Mouse (Mus musculus) neural tube, embryonic 10.5 days (tissue): ENCODE measurements around the gene Senp3.
"Not testable (repeated sequence)": the region's sequence is repeated elsewhere in the genome, so short reads cannot be mapped to it uniquely, and the experiment has no call there.

Experiments used
- DNase-seq: peaks from one replicate; pipeline ENCODE4 v3.0.0-alpha.2; 2017; ENCODE audit warnings: low spot score; ENCODE audit errors: extremely low spot score

The Senp3 gene

DNA sequence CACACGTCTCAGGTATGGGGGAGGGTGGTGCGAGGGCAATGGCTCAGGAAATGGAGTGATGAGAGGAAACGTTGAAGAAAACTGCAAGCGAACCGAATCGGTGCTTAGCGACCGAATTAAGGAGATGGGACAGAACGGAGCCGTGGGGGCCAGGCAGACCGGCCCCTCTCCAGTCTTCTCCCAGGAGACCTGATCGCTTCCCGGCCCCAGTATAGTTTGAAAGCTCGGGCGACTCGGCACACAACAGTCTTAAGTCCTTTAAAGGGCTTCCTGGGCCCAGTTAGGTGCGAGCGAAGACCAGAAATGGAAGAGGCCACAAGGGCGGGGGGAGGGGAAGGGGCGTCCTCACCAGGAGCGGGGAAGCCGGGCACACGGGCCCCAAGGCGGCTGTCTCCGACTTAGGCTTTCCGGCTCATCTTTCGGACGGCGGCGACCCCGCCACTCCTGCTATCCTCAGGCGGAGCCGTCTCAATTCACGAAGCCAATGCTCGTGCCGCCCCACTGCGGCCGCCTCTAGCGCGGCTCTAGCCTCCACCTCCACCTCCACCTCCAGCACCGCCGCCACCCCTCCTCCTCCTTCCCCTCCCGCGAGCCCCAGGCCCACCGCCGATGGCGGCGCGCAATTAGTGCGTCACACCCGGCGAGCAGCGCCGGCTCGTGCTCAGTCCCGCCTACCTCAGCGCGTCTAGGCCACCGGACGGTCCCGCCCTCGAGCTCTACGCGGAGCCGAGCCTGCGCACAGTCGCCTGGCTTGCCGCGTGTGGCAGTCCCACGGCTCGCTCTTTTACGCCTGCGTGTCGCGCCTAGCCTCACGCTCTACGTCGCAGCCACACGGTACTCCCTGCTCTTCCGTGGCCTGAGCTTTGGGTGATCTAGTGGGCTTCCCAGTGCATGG lies at the start of gene Senp3:
TSS of gene Senp3 (minus strand) at position 771 of the 895 bp plus-strand sequence.
- DNase-seq, result peak; percentile 99

DNA sequence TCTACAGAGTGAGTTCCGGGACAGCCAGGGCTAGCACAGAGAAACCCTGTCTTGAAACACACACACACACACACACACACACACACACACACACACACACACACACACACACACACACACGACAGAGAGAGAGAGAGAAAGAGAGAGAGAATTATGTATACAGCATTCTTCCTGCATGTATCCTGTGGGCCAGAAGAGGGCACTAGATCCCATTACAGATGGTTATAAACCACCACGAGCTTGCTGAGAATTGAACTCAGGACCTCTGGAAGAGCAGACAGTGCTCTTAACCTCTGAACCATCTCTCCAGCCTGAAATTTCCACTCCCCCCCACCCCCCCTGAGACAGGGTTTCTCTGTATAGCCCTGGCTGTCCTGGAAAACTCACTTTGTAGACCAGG lies 49.5 kb upstream of the Senp3 start:
- DNase-seq, result not testable (repeated sequence)

GRCm38 (mm10) chr11:69729063-69729462 lies 47.2 kb upstream of the Senp3 start:
- DNase-seq, result peak; percentile 49

- no peak for DNase-seq
These were observed 44.1 kb upstream of the Senp3 start for GRCm38 (mm10) chr11:69725951-69726350.

DNA sequence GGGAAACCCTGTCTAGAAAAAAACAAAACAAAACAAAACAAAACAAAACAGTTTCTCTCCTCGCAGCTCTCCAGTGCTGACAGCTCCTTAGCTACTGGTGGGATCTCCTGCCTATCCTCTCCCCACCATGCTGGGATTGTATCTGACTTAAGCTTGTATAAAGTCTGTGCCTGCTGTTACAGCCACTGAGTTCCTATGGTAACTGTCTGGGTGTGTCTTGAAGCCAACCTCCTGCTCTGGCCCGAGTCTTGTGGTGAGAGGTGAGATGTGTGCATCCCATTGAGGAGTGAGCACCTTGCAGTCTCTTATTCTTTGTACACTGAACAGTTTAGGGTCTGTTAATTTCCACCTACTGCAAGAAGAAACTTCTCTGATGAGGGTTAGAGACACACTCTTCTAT lies 41.2 kb upstream of the Senp3 start:
- no peak for DNase-seq

DNA sequence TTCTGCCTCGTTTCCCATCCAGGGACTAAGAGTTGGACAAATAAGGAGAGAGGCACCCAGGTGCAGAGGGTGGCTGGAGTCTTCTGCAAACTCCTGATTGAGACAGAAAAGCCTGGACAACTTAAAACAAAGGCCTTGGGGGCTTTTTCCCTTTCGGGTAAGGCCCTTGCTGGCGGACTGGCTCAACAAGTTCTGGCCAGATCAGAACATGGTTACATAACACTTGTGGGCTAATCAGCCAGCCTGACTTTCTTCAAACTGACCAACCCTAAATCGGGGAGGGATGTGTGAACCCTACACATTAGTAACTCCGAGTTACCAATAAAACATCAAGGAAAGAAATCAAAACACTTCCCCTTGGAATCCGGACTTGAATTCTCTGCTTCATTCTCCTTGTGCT lies 39.0 kb upstream of the Senp3 start:
- no peak for DNase-seq

DNA sequence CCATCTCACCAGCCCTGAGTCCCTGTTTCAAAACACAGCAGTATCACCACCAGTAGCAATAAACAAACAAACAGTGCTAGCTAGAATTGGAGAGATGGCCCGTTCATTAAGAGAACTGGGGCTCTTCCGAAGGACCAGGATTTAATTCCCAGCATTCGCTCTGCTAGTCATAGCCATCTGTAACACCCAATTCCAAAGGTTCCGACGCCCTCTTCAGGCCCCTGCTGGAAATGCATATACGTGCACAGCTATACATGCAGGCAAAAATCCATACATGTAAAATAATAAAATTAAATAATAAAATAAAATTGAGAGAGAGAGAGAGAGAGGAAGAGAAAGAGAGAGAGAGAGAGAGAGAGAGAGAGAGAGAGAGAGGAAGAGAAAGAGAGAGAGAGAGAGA lies 37.5 kb upstream of the Senp3 start:
- DNase-seq, result no peak

GRCm38 (mm10) chr11:69718661-69719060 lies 36.8 kb upstream of the Senp3 start:
- no peak for DNase-seq

DNA sequence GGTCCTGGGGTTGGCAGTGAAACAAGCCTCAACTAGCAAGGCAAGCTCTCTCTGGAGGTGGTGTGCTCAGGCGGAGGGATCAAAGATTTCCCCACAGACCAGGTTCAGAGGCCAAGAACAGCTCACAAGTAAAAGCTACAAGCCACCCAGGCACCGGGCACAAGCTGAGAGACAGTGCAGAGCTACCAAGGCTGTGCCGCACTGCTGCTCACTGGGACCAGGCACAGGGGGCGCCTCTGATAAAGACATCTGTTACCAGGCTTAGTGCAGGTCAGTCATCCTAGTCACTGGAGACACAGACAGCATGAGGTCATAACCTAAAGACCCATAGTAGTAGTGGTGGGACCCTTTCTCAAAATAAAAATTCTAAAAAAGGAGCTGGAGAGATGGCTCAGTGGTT lies 35.1 kb upstream of the Senp3 start:
- no peak for DNase-seq

DNA sequence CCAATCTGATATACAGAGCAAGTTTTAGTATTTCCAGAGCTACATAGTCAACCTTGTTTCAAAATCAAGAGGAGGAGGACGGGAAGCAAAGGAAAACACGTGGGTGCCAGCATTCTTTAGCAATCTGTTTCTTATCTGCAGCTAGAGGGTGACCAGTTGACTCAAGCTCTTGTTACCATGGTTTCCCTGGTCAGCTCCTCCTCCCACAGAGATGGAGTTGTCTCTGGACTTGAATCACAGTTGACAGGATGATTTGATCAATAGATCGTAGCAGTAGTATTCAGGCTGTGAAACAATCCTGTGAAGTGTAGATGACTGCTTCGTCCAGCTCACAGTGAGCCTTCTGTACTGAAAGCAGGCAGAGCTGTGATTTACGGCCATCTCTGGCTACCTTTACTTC lies 34.0 kb upstream of the Senp3 start:
- peak; percentile 43 for DNase-seq

- peak; percentile 45 for DNase-seq
These were observed 33.6 kb upstream of the Senp3 start for GRCm38 (mm10) chr11:69715482-69715881.

DNA sequence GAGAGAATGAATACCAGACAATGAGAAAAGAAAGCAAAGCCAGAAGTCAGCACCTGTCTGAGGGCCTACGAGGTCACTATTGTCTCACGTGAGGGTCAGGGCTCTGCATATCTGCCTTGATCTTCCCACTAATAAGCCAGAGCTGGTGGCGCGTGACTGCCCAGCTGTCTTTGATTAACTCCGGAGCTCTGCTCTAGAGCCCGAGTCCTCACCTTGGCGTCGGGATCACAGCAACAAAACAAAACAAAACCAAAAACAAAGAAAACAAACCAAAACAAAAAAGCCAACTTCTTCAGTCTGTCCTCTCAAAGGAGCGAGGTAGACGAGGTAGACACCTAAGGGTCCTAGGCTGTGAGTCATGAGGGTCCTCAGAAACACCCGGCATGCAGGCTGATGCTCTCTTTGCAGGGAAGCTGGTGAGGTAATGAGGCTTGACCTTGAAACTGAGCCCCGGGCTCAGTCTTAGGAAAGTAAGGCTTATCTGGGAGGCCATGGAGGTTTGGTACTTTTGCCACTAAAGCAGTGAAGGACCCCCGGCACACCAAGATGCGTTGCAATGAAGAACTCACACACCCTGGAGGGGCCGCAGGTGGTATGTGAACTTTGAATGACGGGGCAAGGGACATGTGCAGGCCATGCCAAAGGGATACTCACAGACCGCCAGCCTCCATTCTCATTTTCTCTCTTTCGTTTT lies 32.9 kb upstream of the Senp3 start:
- DNase-seq, result peak; percentile 40

GRCm38 (mm10) chr11:69712954-69713672 lies 31.2 kb upstream of the Senp3 start:
- DNase-seq, result no peak

DNA sequence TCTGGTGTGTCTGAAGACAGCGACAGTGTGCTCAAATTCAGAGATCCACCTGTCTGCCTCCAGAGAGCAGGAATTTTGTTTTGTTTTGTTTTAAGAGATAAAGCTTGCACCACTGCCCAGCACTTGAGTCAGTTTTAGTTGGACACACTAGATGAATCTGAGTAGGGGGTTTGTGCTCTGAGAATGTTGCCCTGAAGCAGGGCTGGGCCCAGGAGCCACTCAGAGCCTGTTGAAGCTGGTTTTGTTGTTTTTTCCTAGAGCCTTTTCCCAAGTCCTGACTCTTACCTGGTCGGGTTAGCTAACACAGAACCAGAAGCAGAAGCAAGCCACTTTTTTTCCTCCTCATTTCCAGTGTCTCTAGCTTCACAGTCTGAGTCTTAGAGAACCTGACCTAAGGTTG lies 29.2 kb upstream of the Senp3 start:
- DNase-seq, result no peak

- no peak for DNase-seq
These were observed 28.6 kb upstream of the Senp3 start for GRCm38 (mm10) chr11:69710470-69710869.

- DNase-seq, result no peak
These were observed 27.9 kb upstream of the Senp3 start for GRCm38 (mm10) chr11:69709554-69710446.

DNA sequence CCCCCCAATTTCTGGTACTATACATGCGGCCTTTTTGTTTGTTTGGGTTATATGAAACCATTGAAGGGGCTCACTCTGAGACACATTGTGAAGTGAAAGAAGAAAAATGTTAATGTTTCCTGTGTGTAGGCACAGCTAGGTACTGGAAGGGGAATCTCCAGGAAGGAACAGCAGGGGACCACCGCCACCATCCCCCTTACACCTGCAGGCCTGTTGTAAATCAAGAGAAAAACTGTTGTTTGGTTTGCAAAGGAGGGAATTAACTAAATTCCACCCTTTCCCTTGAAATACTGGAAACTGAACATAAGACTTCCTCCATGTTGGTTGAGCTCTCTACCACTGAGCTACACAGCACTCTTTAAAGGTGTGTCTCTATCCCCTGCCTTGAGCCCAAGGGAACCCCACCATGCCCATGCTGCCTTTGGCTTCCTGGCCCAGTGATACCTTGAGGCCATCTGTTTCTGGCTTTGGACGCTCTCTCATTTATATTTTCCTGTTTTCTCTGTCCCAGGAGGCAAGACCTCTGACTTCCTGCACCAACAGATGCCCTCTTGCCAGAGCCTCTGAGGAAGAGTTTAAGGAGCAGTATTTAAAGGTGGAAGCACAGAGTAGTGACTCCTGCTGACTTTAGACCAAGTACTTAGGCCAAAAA lies 26.9 kb upstream of the Senp3 start:
- DNase-seq, result no peak

- no peak for DNase-seq
These were observed 26.0 kb upstream of the Senp3 start for GRCm38 (mm10) chr11:69707873-69708381.

GRCm38 (mm10) chr11:69707480-69707847 lies 25.6 kb upstream of the Senp3 start:
- DNase-seq, result no peak

GRCm38 (mm10) chr11:69706775-69707479 lies 25.0 kb upstream of the Senp3 start:
- no peak for DNase-seq
